Mouse (Mus musculus) intestine, embryonic 16.5 days (tissue): ENCODE data around the gene Gli2. TPM values are rescaled to one million over a fixed set of nuclear protein-coding genes. Genes with fewer than 3 reads are reported as not detected.
A peak's percentile ranks its signal among the peaks of the same experiment; 100 is the strongest.

Experiments
- ATAC-seq: fragments of 200-750 bp; cut with Nextera tagmentation; 2 replicates; pipeline ENCODE4 v1.8.0; 2017; ENCODE audit warnings: moderate TSS enrichment, moderate library complexity
- H3K27ac ChIP-seq: fragments of 300-500 bp; sonication (generic); 2 replicates; pipeline ENCODE4 v1.5.1; 2014; ENCODE audit warnings: mild to moderate bottlenecking, low read length
- H3K27me3 ChIP-seq: fragments of 300-500 bp; sonication (generic); replicated peaks from 2 replicates; pipeline ENCODE4 v1.6.1; 2014; ENCODE audit warnings: low read length, control low read depth, mixed read lengths; ENCODE audit not compliant: control insufficient read depth, insufficient read depth
- H3K36me3 ChIP-seq: fragments of 300-500 bp; sonication (generic); 2 replicates; pipeline ENCODE4 v1.6.1; 2014; ENCODE audit warnings: low read length, control low read depth; ENCODE audit not compliant: control insufficient read depth, insufficient read depth
- H3K4me1 ChIP-seq: fragments of 300-500 bp; sonication (generic); 2 replicates; pipeline ENCODE4 v1.6.1; 2014; ENCODE audit warnings: low read length, control low read depth, mixed read lengths; ENCODE audit not compliant: control insufficient read depth, insufficient read depth
- H3K4me2 ChIP-seq: fragments of 300-500 bp; sonication (generic); 2 replicates; pipeline ENCODE4 v1.6.1; 2014; ENCODE audit warnings: low read depth, low read length, control low read depth
- H3K4me3 ChIP-seq: fragments of 300-500 bp; sonication (generic); 2 replicates; pipeline ENCODE4 v1.5.1; 2014; ENCODE audit warnings: mild to moderate bottlenecking, low read length
- H3K9ac ChIP-seq: fragments of 300-500 bp; sonication (generic); 2 replicates; pipeline ENCODE4 v1.6.1; 2014; ENCODE audit warnings: low read depth, low read length
- H3K9me3 ChIP-seq: fragments of 300-500 bp; sonication (generic); 2 replicates; pipeline ENCODE4 v1.6.1; 2016; ENCODE audit warnings: low read length, control low read depth; ENCODE audit not compliant: control insufficient read depth
- WGBS: fragments of 180-500 bp; shearing (Covaris S2); extraction: QIAGEN DNeasy Blood & Tissue Kit; methylation state at CpG from one replicate; pipeline ENCODE4 v1.1.7; 2014; 5-methylcytosine and 5-hydroxymethylcytosine counted together
- polyA plus RNA-seq: library from polyadenylated mRNA; unstranded; fragments of >200 nt; fragmentation: Nextera tagmentation; extraction: Ambion mirVana; gene quantifications from 2 replicates; pipeline ENCODE4 v1.2.1, GENCODE M21; 2015

Gene Gli2
- polyA plus RNA-seq, 1 experiment from 2014 or later: 5.4 TPM

GRCm38 (mm10) chr1:118947221-118947620 lies 106.2 kb downstream of the Gli2 start:
- H3K36me3 ChIP-seq: no peaks in the 10 kb centered on the region
- no peak for ATAC-seq
- no peaks in the 10 kb centered on the region for H3K4me1 ChIP-seq
- H3K9me3 ChIP-seq: no peaks in the 10 kb centered on the region
- H3K27ac ChIP-seq: no peak overlapping the region
- no peaks in the 10 kb centered on the region for H3K27me3 ChIP-seq
- H3K9ac ChIP-seq: no peak overlapping the region
- 83% methylated on average over 4 of the region's 4 CpGs for WGBS
- no peak overlapping the region for H3K4me3 ChIP-seq
- H3K4me2 ChIP-seq: no peak overlapping the region

GRCm38 (mm10) chr1:118941336-118941735 lies 112.1 kb downstream of the Gli2 start:
- no peak for ATAC-seq
- H3K9me3 ChIP-seq: no peaks in the 10 kb centered on the region
- no peak overlapping the region for H3K4me2 ChIP-seq
- H3K9ac ChIP-seq: no peak overlapping the region
- peaks cover 3% of the 10 kb centered on the region; the same call in 1 of the 2 replicates for H3K4me1 ChIP-seq
- no peak overlapping the region for H3K4me3 ChIP-seq
- no peak overlapping the region for H3K27ac ChIP-seq
- no peaks in the 10 kb centered on the region for H3K27me3 ChIP-seq
- 46% methylated on average over 8 of the region's 8 CpGs for WGBS
- H3K36me3 ChIP-seq: no peaks in the 10 kb centered on the region

- no peak overlapping the region for H3K4me3 ChIP-seq
- no peak overlapping the region for H3K9ac ChIP-seq
- no peak overlapping the region for H3K27ac ChIP-seq
- no peak for ATAC-seq
- H3K9me3 ChIP-seq: no peaks in the 10 kb centered on the region
- WGBS: 58% methylated on average over 5 of the region's 5 CpGs
- H3K27me3 ChIP-seq: no peaks in the 10 kb centered on the region
- H3K36me3 ChIP-seq: no peaks in the 10 kb centered on the region
- no peak overlapping the region for H3K4me2 ChIP-seq
- peaks cover 8% of the 10 kb centered on the region; the same call in 1 of the 2 replicates for H3K4me1 ChIP-seq
Measured at GRCm38 (mm10) chr1:118940269-118940840, 113.1 kb downstream of the Gli2 start.

- Histone ChIP-seq H3K27me3 (no peaks in the 10 kb centered on the region), H3K36me3 (no peaks in the 10 kb centered on the region), H3K4me1 (peaks cover 8% of the 10 kb centered on the region; the same call in 1 of the 2 replicates), H3K4me3 (no peak overlapping the region), H3K27ac (no peak overlapping the region), H3K4me2 (no peak overlapping the region), H3K9me3 (no peaks in the 10 kb centered on the region), H3K9ac (no peak overlapping the region)
- no peak for ATAC-seq
- 73% methylated on average over 4 of the region's 4 CpGs for WGBS
Measured at GRCm38 (mm10) chr1:118938206-118938605, 115.2 kb downstream of the Gli2 start.

GRCm38 (mm10) chr1:118936108-118936507 lies 117.3 kb downstream of the Gli2 start:
- H3K9ac ChIP-seq: no peak overlapping the region
- H3K36me3 ChIP-seq: no peaks in the 10 kb centered on the region

GRCm38 (mm10) chr1:118935518-118935917 lies 117.9 kb downstream of the Gli2 start:
- 59% methylated on average over 6 of the region's 6 CpGs for WGBS
- Histone ChIP-seq H3K9ac (no peak overlapping the region), H3K27ac (0 out of 2 replicates have a peak overlapping the region, but pooled peaks have one; percentile 50), H3K9me3 (no peaks in the 10 kb centered on the region), H3K4me2 (no peak overlapping the region), H3K27me3 (no peaks in the 10 kb centered on the region), H3K4me1 (peaks cover 8% of the 10 kb centered on the region; the same call in 1 of the 2 replicates), H3K4me3 (no peak overlapping the region), H3K36me3 (no peaks in the 10 kb centered on the region)
- peak; percentile 12; the same call in 1 of the 2 replicates for ATAC-seq

More at GRCm38 (mm10) chr1:118936108-118936507, 117.3 kb downstream of the Gli2 start:
- Histone ChIP-seq H3K9me3 (no peaks in the 10 kb centered on the region), H3K27me3 (no peaks in the 10 kb centered on the region), H3K4me1 (peaks cover 8% of the 10 kb centered on the region; the same call in 1 of the 2 replicates), H3K4me2 (no peak overlapping the region), H3K4me3 (no peak overlapping the region), H3K27ac (peak overlapping the region; percentile 50)
- whole genome bisulfite sequencing: 19% methylated on average over 4 of the region's 4 CpGs
- ATAC-seq: peak; percentile 71

- Histone ChIP-seq H3K27me3 (no peaks in the 10 kb centered on the region), H3K27ac (no peak overlapping the region), H3K4me3 (no peak overlapping the region), H3K4me2 (no peak overlapping the region), H3K4me1 (peaks cover 8% of the 10 kb centered on the region; the same call in 1 of the 2 replicates), H3K36me3 (no peaks in the 10 kb centered on the region), H3K9me3 (no peaks in the 10 kb centered on the region), H3K9ac (no peak overlapping the region)
- 89% methylated on average over 5 of the region's 5 CpGs for WGBS
- no peak for ATAC-seq
Measured at GRCm38 (mm10) chr1:118932167-118932566, 121.3 kb downstream of the Gli2 start.

- no peak for ATAC-seq
- WGBS: 67% methylated on average over 12 of the region's 12 CpGs
Measured at GRCm38 (mm10) chr1:118927543-118928354, 125.7 kb downstream of the Gli2 start.

GRCm38 (mm10) chr1:118926556-118926955 lies 126.9 kb downstream of the Gli2 start:
- 85% methylated on average over 7 of the region's 7 CpGs for WGBS
- Histone ChIP-seq H3K4me2 (no peak overlapping the region), H3K9ac (no peak overlapping the region), H3K4me3 (no peak overlapping the region), H3K9me3 (no peaks in the 10 kb centered on the region), H3K27me3 (no peaks in the 10 kb centered on the region), H3K36me3 (no peaks in the 10 kb centered on the region), H3K4me1 (no peaks in the 10 kb centered on the region), H3K27ac (no peak overlapping the region)
- ATAC-seq: no peak

More at GRCm38 (mm10) chr1:118927543-118928354, 125.7 kb downstream of the Gli2 start:
- Histone ChIP-seq H3K9ac (no peak overlapping the region), H3K9me3 (no peaks in the 10 kb centered on the region), H3K4me1 (no peaks in the 10 kb centered on the region), H3K4me3 (no peak overlapping the region), H3K4me2 (no peak overlapping the region), H3K36me3 (no peaks in the 10 kb centered on the region), H3K27ac (no peak overlapping the region), H3K27me3 (no peaks in the 10 kb centered on the region)
